ENCODE assay signal across 8 mouse cellular contexts in the genomic region with DNA sequence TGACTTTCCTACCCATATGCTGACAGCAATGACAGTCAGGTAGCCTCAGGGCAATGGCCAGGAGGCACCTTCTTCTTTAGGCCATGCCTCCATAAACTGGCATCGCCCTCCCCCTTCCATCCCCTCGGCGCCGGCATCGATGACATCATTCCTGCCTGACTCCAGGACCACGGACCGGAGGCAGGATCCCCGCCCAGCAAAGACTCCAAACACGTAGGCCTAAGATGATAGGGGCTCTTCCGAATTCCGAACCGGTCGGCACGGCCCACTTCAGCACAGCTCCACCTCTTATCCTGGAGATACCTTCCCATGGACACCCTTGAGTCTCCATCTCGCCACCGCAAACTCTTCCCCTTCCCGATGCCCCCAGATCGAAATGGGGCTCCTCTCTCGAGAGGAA. TPM values are rescaled to one million over a fixed set of nuclear protein-coding genes. Genes with fewer than 3 reads are reported as not detected.
A peak's percentile ranks its signal among the peaks of the same experiment; 100 is the strongest.
DNase-seq lines count a peak whose midpoint lies in the region; ATAC-seq and TF ChIP-seq lines count a peak whose summit lies in the region.

No protein-coding gene starts in this region.

- peak overlapping the region; percentile 58 for H3K4me2 ChIP-seq in forebrain, postnatal 0 days (ENCODE audit: low read depth)
- peak overlapping the region; percentile 96 for H3K4me2 ChIP-seq in intestine, embryonic 15.5 days (replicated peaks)
- peak overlapping the region; percentile 99 for H3K4me2 ChIP-seq in limb, embryonic 12.5 days
- H3K4me2 ChIP-seq in midbrain, postnatal 0 days (ENCODE audit: low read depth, low read length, poor library complexity, severe bottlenecking): peak overlapping the region; percentile 77

- ATAC-seq in CD4-positive, CD25-positive, alpha-beta regulatory T cell, adult 4 months: no peak
- ATAC-seq in forebrain, postnatal 0 days: no peak
- no peak for ATAC-seq in intestine, embryonic 15.5 days
- ATAC-seq in limb, embryonic 12.5 days (ENCODE audit: insufficient number of reproducible peaks, insufficient read depth, low FRiP score, low TSS enrichment, low read depth): no peak
- ATAC-seq in midbrain, postnatal 0 days (ENCODE audit: low FRiP score): no peak
- ATAC-seq in activated CD4-positive, CD25-positive, alpha-beta regulatory T cell, adult 4 months: no peak

- peak overlapping the region; percentile 94 for H3K9ac ChIP-seq in forebrain, postnatal 0 days
- peak overlapping the region; percentile 71; the same call in 1 of the 2 replicates for H3K9ac ChIP-seq in intestine, embryonic 15.5 days
- H3K9ac ChIP-seq in limb, embryonic 12.5 days (replicated peaks): 0 out of 2 replicates have a peak overlapping the region, but pooled peaks have one; percentile 67
- H3K9ac ChIP-seq in midbrain, postnatal 0 days (replicated peaks; ENCODE audit: low read length, poor library complexity, severe bottlenecking): peak overlapping the region; percentile 96

- peak overlapping the region; percentile 96 for H3K27ac ChIP-seq in forebrain, postnatal 0 days (ENCODE audit: low read depth, low read length)
- 0 out of 2 replicates have a peak overlapping the region, but pooled peaks have one; percentile 56 for H3K27ac ChIP-seq in intestine, embryonic 15.5 days
- no peak overlapping the region for H3K27ac ChIP-seq in limb, embryonic 12.5 days
- H3K27ac ChIP-seq in midbrain, postnatal 0 days (ENCODE audit: low read depth, low read length): peak overlapping the region; percentile 93

- H3K36me3 ChIP-seq in forebrain, postnatal 0 days (ENCODE audit: insufficient read depth): peaks cover 8% of the 10 kb centered on the region
- no peaks in the 10 kb centered on the region for H3K36me3 ChIP-seq in intestine, embryonic 15.5 days
- H3K36me3 ChIP-seq in limb, embryonic 12.5 days: no peaks in the 10 kb centered on the region
- H3K36me3 ChIP-seq in midbrain, postnatal 0 days (ENCODE audit: insufficient read depth, low read length): peaks cover 3% of the 10 kb centered on the region; the same call in 1 of the 2 replicates

- DNase-seq in CD4-positive, CD25-positive, alpha-beta regulatory T cell, adult 2 months (ENCODE audit: low read depth, low spot score): peak; percentile 9
- DNase-seq in brain, adult 2 months (ENCODE audit: low read depth, low spot score): peak; percentile 90
- DNase-seq in forebrain, postnatal 0 days: peak; percentile 59
- peak; percentile 71 for DNase-seq in midbrain, postnatal 0 days (ENCODE audit: low spot score)

- peak overlapping the region; percentile 90 for H3K4me3 ChIP-seq in forebrain, postnatal 0 days (ENCODE audit: low read depth, low read length)
- H3K4me3 ChIP-seq in intestine, embryonic 15.5 days (replicated peaks): peak overlapping the region; percentile 80
- peak overlapping the region; percentile 70 for H3K4me3 ChIP-seq in limb, embryonic 12.5 days (replicated peaks)
- H3K4me3 ChIP-seq in midbrain, postnatal 0 days (ENCODE audit: low read depth, low read length): peak overlapping the region; percentile 82

- WGBS in forebrain, postnatal 0 days: 2% methylated on average over 19 of the region's 19 CpGs
- 14% methylated on average over 19 of the region's 19 CpGs for WGBS in intestine, embryonic 15.5 days
- 6% methylated on average over 19 of the region's 19 CpGs for WGBS in limb, embryonic 12.5 days
- WGBS in midbrain, postnatal 0 days: 3% methylated on average over 19 of the region's 19 CpGs

- TF ChIP-seq CTCF in forebrain, postnatal 0 days (IDR thresholded peaks at IDR 0.05; ENCODE audit: low read depth): no peak
- TF ChIP-seq CTCF in midbrain, postnatal 0 days (IDR thresholded peaks at IDR 0.05): no peak

- no peaks in the 10 kb centered on the region for H3K9me3 ChIP-seq in forebrain, postnatal 0 days (ENCODE audit: low read length)
- H3K9me3 ChIP-seq in intestine, embryonic 15.5 days: no peaks in the 10 kb centered on the region
- no peaks in the 10 kb centered on the region for H3K9me3 ChIP-seq in limb, embryonic 12.5 days
- no peaks in the 10 kb centered on the region for H3K9me3 ChIP-seq in midbrain, postnatal 0 days (ENCODE audit: low read length)

- no peaks in the 10 kb centered on the region for H3K27me3 ChIP-seq in forebrain, postnatal 0 days (ENCODE audit: insufficient read depth, low read length)
- H3K27me3 ChIP-seq in intestine, embryonic 15.5 days (replicated peaks): peaks cover 11% of the 10 kb centered on the region
- peaks cover 72% of the 10 kb centered on the region for H3K27me3 ChIP-seq in limb, embryonic 12.5 days
- no peaks in the 10 kb centered on the region for H3K27me3 ChIP-seq in midbrain, postnatal 0 days (ENCODE audit: insufficient read depth, low read length)

- peaks cover 24% of the 10 kb centered on the region for H3K4me1 ChIP-seq in forebrain, postnatal 0 days (ENCODE audit: insufficient read depth)
- H3K4me1 ChIP-seq in intestine, embryonic 15.5 days (replicated peaks): peaks cover 13% of the 10 kb centered on the region
- H3K4me1 ChIP-seq in limb, embryonic 12.5 days (replicated peaks): peaks cover 18% of the 10 kb centered on the region
- peaks cover 25% of the 10 kb centered on the region for H3K4me1 ChIP-seq in midbrain, postnatal 0 days (ENCODE audit: insufficient read depth, low read length)

RNA-seq across cellular contexts. Expression of a gene that starts 1.1 kb away (rescaled TPM):
- under 1 TPM; 0.52 to 0.56 TPM for polyA plus RNA-seq in CD4-positive, CD25-positive, alpha-beta regulatory T cell, adult 4 months (2017; shearing (Covaris generic))
- total RNA-seq in forebrain, postnatal 0 days (2014; rRNA removed): 76.6 and 95.8 TPM in 2 replicates
- 13.8 and 18.6 TPM in 2 replicates for polyA plus RNA-seq in forebrain, postnatal 0 days (2015; fragmentation: Nextera tagmentation; extraction: Ambion mirVana)
- 2.3 TPM in 2 replicates for polyA plus RNA-seq in intestine, embryonic 15.5 days (2015; fragmentation: Nextera tagmentation; extraction: Ambion mirVana)
- polyA plus RNA-seq in limb, embryonic 12.5 days (2016; fragmentation: Nextera tagmentation; extraction: Ambion mirVana): 2.0 and 2.4 TPM in 2 replicates
- 125 and 130 TPM in 2 replicates for total RNA-seq in midbrain, postnatal 0 days (2014; rRNA removed)
- polyA plus RNA-seq in midbrain, postnatal 0 days (2015; fragmentation: Nextera tagmentation; extraction: Ambion mirVana): 20.5 and 24.1 TPM in 2 replicates
- under 1 TPM; 0.18 to 0.29 TPM for polyA plus RNA-seq in activated CD4-positive, CD25-positive, alpha-beta regulatory T cell, adult 4 months (2017; shearing (Covaris generic))

RNA-seq across cellular contexts. Expression of a gene that starts 1.3 kb away (rescaled TPM):
- not detected for polyA plus RNA-seq in CD4-positive, CD25-positive, alpha-beta regulatory T cell, adult 4 months (2017; shearing (Covaris generic))
- total RNA-seq in forebrain, postnatal 0 days (2014; rRNA removed): 2.2 and 4.9 TPM in 2 replicates
- polyA plus RNA-seq in forebrain, postnatal 0 days (2015; fragmentation: Nextera tagmentation; extraction: Ambion mirVana): 2.7 and 2.8 TPM in 2 replicates
- 5.6 and 5.8 TPM in 2 replicates for polyA plus RNA-seq in intestine, embryonic 15.5 days (2015; fragmentation: Nextera tagmentation; extraction: Ambion mirVana)
- 0.35 and 0.48 TPM in 2 replicates for polyA plus RNA-seq in limb, embryonic 12.5 days (2016; fragmentation: Nextera tagmentation; extraction: Ambion mirVana)
- 1.7 and 6.1 TPM in 2 replicates for total RNA-seq in midbrain, postnatal 0 days (2014; rRNA removed)
- 3.2 and 3.8 TPM in 2 replicates for polyA plus RNA-seq in midbrain, postnatal 0 days (2015; fragmentation: Nextera tagmentation; extraction: Ambion mirVana)
- not detected for polyA plus RNA-seq in activated CD4-positive, CD25-positive, alpha-beta regulatory T cell, adult 4 months (2017; shearing (Covaris generic))

RNA-seq across cellular contexts. Expression of a gene that starts 51.1 kb away (rescaled TPM):
- not detected for polyA plus RNA-seq in CD4-positive, CD25-positive, alpha-beta regulatory T cell, adult 4 months (2017; shearing (Covaris generic))
- 11.8 and 15.6 TPM in 2 replicates for total RNA-seq in forebrain, postnatal 0 days (2014; rRNA removed)
- polyA plus RNA-seq in forebrain, postnatal 0 days (2015; fragmentation: Nextera tagmentation; extraction: Ambion mirVana): 21.1 and 21.7 TPM in 2 replicates
- polyA plus RNA-seq in intestine, embryonic 15.5 days (2015; fragmentation: Nextera tagmentation; extraction: Ambion mirVana): 0.28 and 0.55 TPM in 2 replicates
- 1.5 TPM in 2 replicates for polyA plus RNA-seq in limb, embryonic 12.5 days (2016; fragmentation: Nextera tagmentation; extraction: Ambion mirVana)
- 10.9 and 11.8 TPM in 2 replicates for total RNA-seq in midbrain, postnatal 0 days (2014; rRNA removed)
- 18.1 and 20.7 TPM in 2 replicates for polyA plus RNA-seq in midbrain, postnatal 0 days (2015; fragmentation: Nextera tagmentation; extraction: Ambion mirVana)
- not detected for polyA plus RNA-seq in activated CD4-positive, CD25-positive, alpha-beta regulatory T cell, adult 4 months (2017; shearing (Covaris generic))

Comparison
In these comparisons a context has a peak if more than half of its experiments do, and no peak if none do; other contexts are left out.
1. DNase-seq: peak in every context shown above with its lines; median percentile 90 in brain, adult 2 months; 71 in midbrain, postnatal 0 days; 59 in forebrain, postnatal 0 days; 9 in CD4-positive, CD25-positive, alpha-beta regulatory T cell, adult 2 months.